Mouse (Mus musculus): ENCODE measurements at regions not wholly inside any gene's neighbourhood (a gene's known extent, or its start where the extent isn't known, plus 50 kb on each side); places are given as distances from the start of the nearest gene placed in this dataset.

DNA sequence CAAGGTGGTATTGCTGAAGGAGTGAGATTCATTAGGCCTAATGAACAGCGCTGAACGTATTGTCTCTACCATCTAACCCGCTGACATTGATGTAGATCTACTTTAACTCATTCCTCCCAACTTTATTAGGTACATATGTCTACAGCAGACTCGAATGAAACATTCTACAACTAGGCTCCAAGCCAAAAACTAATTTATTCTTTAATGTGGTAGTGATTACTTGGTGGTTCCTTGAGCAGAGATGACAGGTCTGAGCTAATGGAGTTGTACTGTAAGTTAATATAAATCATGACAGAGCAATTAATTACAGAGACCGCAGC is 271.2 kb downstream of the Etnk1 start:
- no peak overlapping the region for H3K4me2 ChIP-seq (ENCODE audit: low read depth, low read length)
- no peak; the same call in 1 of the 2 replicates for ATAC-seq (ENCODE audit: low read depth)
- H3K9me3 ChIP-seq (ENCODE audit: control insufficient read depth, low read length) = no peaks in the 10 kb centered on the region
- no peaks in the 10 kb centered on the region for H3K36me3 ChIP-seq (ENCODE audit: control insufficient read depth, insufficient read depth, low read length)
- WGBS = 70% methylated on average over 5 of the region's 5 CpGs
- 0 out of 2 replicates have a peak, but pooled peaks cover 3% of the 10 kb centered on the region for H3K4me1 ChIP-seq (ENCODE audit: control insufficient read depth, insufficient read depth, low read length)
- H3K27me3 ChIP-seq (ENCODE audit: control insufficient read depth, insufficient read depth, low read length) = no peaks in the 10 kb centered on the region
- no peak overlapping the region for H3K27ac ChIP-seq (ENCODE audit: low read depth, low read length)
- H3K9ac ChIP-seq (replicated peaks; ENCODE audit: low read depth, low read length) = no peak overlapping the region
- no peak overlapping the region for H3K4me3 ChIP-seq (ENCODE audit: low read depth, low read length)

DNA sequence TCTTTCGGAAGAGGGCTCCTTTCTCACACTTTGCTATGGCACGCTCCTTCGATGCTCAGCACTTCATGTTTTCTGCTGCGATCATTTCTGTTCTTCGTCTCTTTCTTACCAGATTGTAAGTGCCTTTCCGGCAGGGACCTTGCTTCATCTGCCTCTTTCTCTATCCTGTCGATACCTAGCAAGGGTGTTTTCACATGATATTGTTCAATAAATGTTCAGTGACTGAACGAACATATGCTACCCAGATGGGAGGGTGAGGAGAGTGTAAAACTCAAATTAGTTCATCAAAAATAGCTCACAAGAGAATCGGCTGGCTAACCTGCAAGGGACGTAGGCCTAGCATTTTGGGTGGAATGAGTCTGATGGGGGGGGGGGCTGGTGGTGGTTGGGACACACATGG is 272.5 kb downstream of the Etnk1 start:
- H3K4me3 ChIP-seq (ENCODE audit: low read depth, low read length) = no peak overlapping the region
- H3K4me2 ChIP-seq (ENCODE audit: low read depth, low read length) = no peak overlapping the region
- 85% methylated on average over 10 of the region's 10 CpGs for WGBS
- no peaks in the 10 kb centered on the region for H3K27me3 ChIP-seq (ENCODE audit: control insufficient read depth, insufficient read depth, low read length)
- H3K4me1 ChIP-seq (ENCODE audit: control insufficient read depth, insufficient read depth, low read length) = 0 out of 2 replicates have a peak, but pooled peaks cover 3% of the 10 kb centered on the region
- ATAC-seq (ENCODE audit: low read depth) = no peak
- H3K9ac ChIP-seq (replicated peaks; ENCODE audit: low read depth, low read length) = no peak overlapping the region
- H3K27ac ChIP-seq (ENCODE audit: low read depth, low read length) = no peak overlapping the region
- no peaks in the 10 kb centered on the region for H3K9me3 ChIP-seq (ENCODE audit: control insufficient read depth, low read length)
- H3K36me3 ChIP-seq (ENCODE audit: control insufficient read depth, insufficient read depth, low read length) = no peaks in the 10 kb centered on the region

DNA sequence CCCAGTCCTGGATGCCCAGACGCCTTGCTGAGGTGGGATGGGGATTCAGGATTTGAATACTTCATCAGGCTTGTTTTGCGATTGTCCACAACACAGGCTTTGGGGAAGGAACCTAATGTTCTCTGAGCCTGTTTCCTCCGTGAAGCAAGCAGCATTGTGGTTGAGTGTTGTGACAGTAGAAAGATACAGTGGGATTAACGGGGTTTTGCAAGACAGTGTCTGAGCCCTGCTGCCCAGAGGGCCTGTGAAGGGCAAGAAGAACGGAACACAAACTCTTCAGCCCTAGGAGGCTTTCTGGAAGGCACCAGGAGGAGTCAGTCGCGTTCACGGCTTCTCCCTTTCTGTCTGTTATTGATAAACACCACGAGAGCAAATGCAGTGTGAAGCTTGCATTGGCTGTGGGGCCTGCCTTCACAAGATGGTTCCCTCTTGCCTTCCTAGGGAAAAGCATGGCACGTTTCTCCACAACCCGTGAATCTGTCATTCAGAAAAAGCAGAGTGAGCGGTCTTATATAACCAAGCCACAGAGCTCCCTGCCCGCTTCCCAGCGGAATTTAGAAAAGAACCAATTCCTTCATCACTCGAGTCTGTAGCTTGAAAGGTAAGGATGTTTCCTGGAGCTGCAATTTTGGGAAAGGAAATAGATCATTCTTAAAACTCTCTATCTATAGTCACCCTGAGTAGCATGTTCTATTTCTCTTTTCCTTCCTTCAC is 273.4 kb downstream of the Etnk1 start:
- H3K36me3 ChIP-seq (ENCODE audit: control insufficient read depth, insufficient read depth, low read length) = no peaks in the 10 kb centered on the region
- no peak overlapping the region for H3K27ac ChIP-seq (ENCODE audit: low read depth, low read length)
- H3K9ac ChIP-seq (replicated peaks; ENCODE audit: low read depth, low read length) = no peak overlapping the region
- H3K4me2 ChIP-seq (ENCODE audit: low read depth, low read length) = no peak overlapping the region
- 83% methylated on average over 15 of the region's 15 CpGs for WGBS
- no peaks in the 10 kb centered on the region for H3K27me3 ChIP-seq (ENCODE audit: control insufficient read depth, insufficient read depth, low read length)
- H3K9me3 ChIP-seq (ENCODE audit: control insufficient read depth, low read length) = no peaks in the 10 kb centered on the region
- 0 out of 2 replicates have a peak, but pooled peaks cover 3% of the 10 kb centered on the region for H3K4me1 ChIP-seq (ENCODE audit: control insufficient read depth, insufficient read depth, low read length)
- no peak overlapping the region for H3K4me3 ChIP-seq (ENCODE audit: low read depth, low read length)
- no peak for ATAC-seq (ENCODE audit: low read depth)

DNA sequence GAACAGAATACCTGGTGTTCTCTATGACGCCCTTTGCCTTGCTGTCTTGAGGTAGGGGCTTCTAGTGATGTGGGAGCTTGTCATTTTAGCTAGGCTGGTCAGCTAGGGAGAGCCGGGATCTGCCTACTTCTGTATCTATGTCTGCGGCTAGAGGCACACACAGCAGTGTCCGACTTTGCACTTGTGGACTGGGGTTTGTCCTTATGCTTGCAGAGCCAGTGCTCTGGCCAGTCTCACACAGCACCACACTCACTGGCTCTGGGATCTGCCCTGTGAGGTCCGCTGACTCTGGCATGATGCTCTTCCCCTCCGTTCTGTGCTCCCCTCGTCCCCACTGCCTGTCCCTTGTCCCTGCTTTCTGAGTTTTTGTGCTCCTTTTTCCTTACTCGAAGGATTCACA is 275.3 kb downstream of the Etnk1 start:
- no peak overlapping the region for H3K4me3 ChIP-seq (ENCODE audit: low read depth, low read length)
- H3K27me3 ChIP-seq (ENCODE audit: control insufficient read depth, insufficient read depth, low read length) = no peaks in the 10 kb centered on the region
- H3K4me2 ChIP-seq (ENCODE audit: low read depth, low read length) = no peak overlapping the region
- H3K9ac ChIP-seq (replicated peaks; ENCODE audit: low read depth, low read length) = no peak overlapping the region
- no peak for ATAC-seq (ENCODE audit: low read depth)
- H3K9me3 ChIP-seq (ENCODE audit: control insufficient read depth, low read length) = no peaks in the 10 kb centered on the region
- no peak overlapping the region for H3K27ac ChIP-seq (ENCODE audit: low read depth, low read length)
- WGBS = 90% methylated on average over 8 of the region's 8 CpGs
- H3K36me3 ChIP-seq (ENCODE audit: control insufficient read depth, insufficient read depth, low read length) = no peaks in the 10 kb centered on the region
- 0 out of 2 replicates have a peak, but pooled peaks cover 2% of the 10 kb centered on the region for H3K4me1 ChIP-seq (ENCODE audit: control insufficient read depth, insufficient read depth, low read length)

DNA sequence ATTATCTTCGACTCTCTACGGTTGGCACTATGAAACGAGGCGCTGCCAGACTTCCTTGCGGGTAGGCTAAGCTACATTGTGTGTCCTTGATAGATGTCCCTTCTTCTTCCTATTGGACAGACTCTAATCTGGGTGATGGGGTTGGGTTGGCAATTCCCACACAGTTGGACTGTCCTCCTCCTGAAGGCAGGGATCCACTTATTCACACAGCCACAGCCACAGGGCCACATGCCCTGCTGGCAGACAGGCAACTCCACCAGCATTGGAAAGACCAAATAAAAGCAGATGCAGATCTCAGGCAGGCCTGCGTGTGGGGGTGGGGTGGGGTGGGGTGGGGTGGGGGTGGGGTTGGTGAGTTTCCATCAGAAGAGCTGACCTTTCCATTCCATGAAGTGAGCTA is 276.4 kb downstream of the Etnk1 start:
- H3K4me3 ChIP-seq (ENCODE audit: low read depth, low read length) = no peak overlapping the region
- no peaks in the 10 kb centered on the region for H3K4me1 ChIP-seq (ENCODE audit: control insufficient read depth, insufficient read depth, low read length)
- no peak for ATAC-seq (ENCODE audit: low read depth)
- WGBS = 90% methylated on average over 6 of the region's 6 CpGs
- no peak overlapping the region for H3K4me2 ChIP-seq (ENCODE audit: low read depth, low read length)
- no peaks in the 10 kb centered on the region for H3K9me3 ChIP-seq (ENCODE audit: control insufficient read depth, low read length)
- no peaks in the 10 kb centered on the region for H3K36me3 ChIP-seq (ENCODE audit: control insufficient read depth, insufficient read depth, low read length)
- H3K9ac ChIP-seq (replicated peaks; ENCODE audit: low read depth, low read length) = no peak overlapping the region
- H3K27me3 ChIP-seq (ENCODE audit: control insufficient read depth, insufficient read depth, low read length) = no peaks in the 10 kb centered on the region
- H3K27ac ChIP-seq (ENCODE audit: low read depth, low read length) = no peak overlapping the region

DNA sequence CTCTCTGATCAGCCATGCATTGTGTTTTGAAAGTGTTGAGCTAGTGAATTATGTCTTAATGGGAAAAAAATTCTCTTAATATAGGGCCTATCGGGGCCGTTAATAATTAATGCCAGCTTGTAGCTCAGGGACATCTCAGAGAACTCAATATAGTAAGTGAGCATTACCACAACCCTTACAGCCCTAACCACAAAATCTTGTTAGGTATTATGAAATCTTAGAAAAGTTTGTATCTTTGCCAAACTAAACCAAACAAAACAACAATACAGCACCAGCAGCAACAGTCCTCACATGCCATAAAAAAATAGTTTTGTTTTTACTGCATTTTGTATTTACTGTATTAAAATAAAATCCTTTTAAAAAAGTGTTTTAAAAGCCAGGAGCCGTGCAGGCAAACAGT is 277.8 kb downstream of the Etnk1 start:
- Histone ChIP-seq H3K27me3 (ENCODE audit: control insufficient read depth, insufficient read depth, low read length) (no peaks in the 10 kb centered on the region), H3K36me3 (ENCODE audit: control insufficient read depth, insufficient read depth, low read length) (no peaks in the 10 kb centered on the region), H3K9ac (replicated peaks; ENCODE audit: low read depth, low read length) (no peak overlapping the region), H3K4me3 (ENCODE audit: low read depth, low read length) (no peak overlapping the region), H3K4me2 (ENCODE audit: low read depth, low read length) (no peak overlapping the region), H3K9me3 (ENCODE audit: control insufficient read depth, low read length) (no peaks in the 10 kb centered on the region), H3K27ac (ENCODE audit: low read depth, low read length) (no peak overlapping the region), H3K4me1 (ENCODE audit: control insufficient read depth, insufficient read depth, low read length) (no peaks in the 10 kb centered on the region)
- WGBS = 86% methylated on average over 3 of the region's 3 CpGs
- ATAC-seq (ENCODE audit: low read depth) = no peak

DNA sequence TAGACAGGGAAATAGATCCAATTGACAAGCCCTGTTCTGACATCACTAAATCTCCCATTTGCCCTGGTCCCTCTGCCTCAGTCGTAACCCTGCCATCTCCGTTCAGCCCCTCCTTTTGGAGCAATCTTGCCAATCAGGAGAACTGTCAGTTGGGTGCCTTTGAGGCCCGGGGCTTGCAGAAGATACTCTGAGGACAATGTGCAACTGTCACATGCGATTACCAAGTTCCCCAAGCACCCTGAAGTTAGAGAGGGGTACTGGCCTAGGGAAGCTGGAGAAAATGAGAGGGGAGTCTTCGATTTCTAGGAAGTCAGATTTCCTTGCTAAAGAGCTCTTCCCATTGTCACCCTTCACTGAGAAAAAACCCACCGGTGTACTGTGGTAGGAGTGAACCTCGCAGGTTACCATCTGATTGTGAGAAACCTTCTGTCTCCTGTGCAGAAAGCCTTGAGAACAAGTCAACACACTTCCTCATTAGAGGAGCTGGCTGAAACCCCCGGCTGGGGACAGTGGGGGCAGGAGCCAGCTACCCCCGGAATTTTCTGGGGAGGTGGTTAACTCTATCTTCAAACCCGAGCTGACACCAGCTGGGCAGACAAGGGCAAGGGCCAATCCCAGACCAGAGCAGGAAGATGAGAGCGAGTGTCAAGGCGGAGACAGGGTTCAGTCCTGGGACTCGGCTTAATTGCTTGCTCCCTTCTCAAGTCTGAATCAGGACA is 279.0 kb downstream of the Etnk1 start:
- H3K4me2 ChIP-seq (ENCODE audit: low read depth, low read length) = no peak overlapping the region
- no peaks in the 10 kb centered on the region for H3K27me3 ChIP-seq (ENCODE audit: control insufficient read depth, insufficient read depth, low read length)
- H3K9ac ChIP-seq (replicated peaks; ENCODE audit: low read depth, low read length) = no peak overlapping the region
- no peak overlapping the region for H3K27ac ChIP-seq (ENCODE audit: low read depth, low read length)
- H3K36me3 ChIP-seq (ENCODE audit: control insufficient read depth, insufficient read depth, low read length) = no peaks in the 10 kb centered on the region
- H3K4me1 ChIP-seq (ENCODE audit: control insufficient read depth, insufficient read depth, low read length) = no peaks in the 10 kb centered on the region
- H3K4me3 ChIP-seq (ENCODE audit: low read depth, low read length) = no peak overlapping the region
- WGBS = 87% methylated on average over 13 of the region's 13 CpGs
- no peaks in the 10 kb centered on the region for H3K9me3 ChIP-seq (ENCODE audit: control insufficient read depth, low read length)
- ATAC-seq (ENCODE audit: low read depth) = no peak

DNA sequence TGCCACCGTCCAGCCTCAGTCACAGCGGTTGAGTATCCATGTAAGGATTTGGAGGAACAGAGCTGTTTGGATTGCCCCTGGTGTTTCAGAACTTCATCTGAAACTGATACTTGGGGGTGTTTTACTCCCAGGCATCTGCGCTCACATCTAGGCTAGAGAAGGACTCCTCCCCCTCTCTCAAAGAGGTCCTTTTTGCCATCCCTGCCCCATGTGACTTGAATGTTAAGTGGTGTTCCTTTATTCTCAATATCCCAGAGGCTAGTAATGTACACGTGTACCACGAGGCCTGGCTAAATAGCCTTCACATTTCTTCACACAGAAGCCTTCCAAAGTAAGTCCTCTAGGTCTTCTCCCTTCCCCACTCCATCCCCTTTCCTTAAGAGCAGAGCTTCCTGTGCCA is 280.0 kb downstream of the Etnk1 start:
- H3K27ac ChIP-seq (ENCODE audit: low read depth, low read length) = no peak overlapping the region
- no peaks in the 10 kb centered on the region for H3K36me3 ChIP-seq (ENCODE audit: control insufficient read depth, insufficient read depth, low read length)
- H3K27me3 ChIP-seq (ENCODE audit: control insufficient read depth, insufficient read depth, low read length) = no peaks in the 10 kb centered on the region
- no peaks in the 10 kb centered on the region for H3K4me1 ChIP-seq (ENCODE audit: control insufficient read depth, insufficient read depth, low read length)
- WGBS = 63% methylated on average over 5 of the region's 5 CpGs
- ATAC-seq (ENCODE audit: low read depth) = no peak
- H3K4me3 ChIP-seq (ENCODE audit: low read depth, low read length) = no peak overlapping the region
- H3K9ac ChIP-seq (replicated peaks; ENCODE audit: low read depth, low read length) = no peak overlapping the region
- no peaks in the 10 kb centered on the region for H3K9me3 ChIP-seq (ENCODE audit: control insufficient read depth, low read length)
- H3K4me2 ChIP-seq (ENCODE audit: low read depth, low read length) = no peak overlapping the region

DNA sequence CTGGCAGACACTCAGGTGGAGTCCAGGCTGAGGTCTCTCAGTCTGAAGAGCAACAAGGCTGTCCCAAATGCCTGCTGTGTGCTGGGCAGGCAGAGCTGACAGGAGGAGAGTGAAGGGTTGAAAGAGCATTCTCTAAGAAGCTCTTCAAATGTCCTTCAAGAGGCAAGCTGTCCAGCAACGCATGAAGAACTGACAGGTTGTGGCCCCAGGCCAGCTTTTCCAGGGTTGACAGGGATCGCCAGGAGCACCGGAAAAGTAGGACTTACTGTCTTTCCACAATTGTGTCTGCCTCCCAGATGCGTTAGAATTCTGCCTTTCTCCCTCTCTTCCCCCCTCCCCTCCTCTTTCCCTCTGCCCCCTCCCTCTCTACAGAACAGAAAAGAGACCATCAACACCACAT is 282.1 kb downstream of the Etnk1 start:
- WGBS = 78% methylated on average over 4 of the region's 4 CpGs
- H3K4me1 ChIP-seq (ENCODE audit: control insufficient read depth, insufficient read depth, low read length) = no peaks in the 10 kb centered on the region
- no peak overlapping the region for H3K4me2 ChIP-seq (ENCODE audit: low read depth, low read length)
- H3K4me3 ChIP-seq (ENCODE audit: low read depth, low read length) = no peak overlapping the region
- H3K27me3 ChIP-seq (ENCODE audit: control insufficient read depth, insufficient read depth, low read length) = no peaks in the 10 kb centered on the region
- H3K36me3 ChIP-seq (ENCODE audit: control insufficient read depth, insufficient read depth, low read length) = no peaks in the 10 kb centered on the region
- no peak overlapping the region for H3K27ac ChIP-seq (ENCODE audit: low read depth, low read length)
- no peak for ATAC-seq (ENCODE audit: low read depth)
- no peak overlapping the region for H3K9ac ChIP-seq (replicated peaks; ENCODE audit: low read depth, low read length)
- H3K9me3 ChIP-seq (ENCODE audit: control insufficient read depth, low read length) = no peaks in the 10 kb centered on the region
